Mouse (Mus musculus) neutrophil, adult 83 days (primary cell): ENCODE data around the gene Rabepk. TPM values are rescaled to one million over a fixed set of nuclear protein-coding genes. Genes with fewer than 3 reads are reported as not detected.

Experiments
- total RNA-seq, 2 experiments: library from RNA; stranded (reverse); gene quantifications; one replicate each; pipeline ENCODE4 v1.2.4; 2023

The Rabepk gene
- 10 to 100 TPM in 1 of 2 experiments, 1 to 10 TPM in 1; 8.3 to 11.7 TPM for total RNA-seq

GRCm38 (mm10) chr2:34799357-34800256 lies at the start of gene Rabepk:
Gene Rabepk, minus strand, starts transcription at chr2:34799912.

GRCm38 (mm10) chr2:34832766-34833457 lies 33.2 kb upstream of the Rabepk start, which contains the start of gene Gm34653:
Gene Gm34653, plus strand, starts transcription at chr2:34833007.

GRCm38 (mm10) chr2:34825827-34826459 lies 26.2 kb upstream of the Rabepk start, which contains the start of gene Fbxw2:
Gene Fbxw2, minus strand, starts transcription at chr2:34826311.

GRCm38 (mm10) chr2:34771368-34772226 lies 28.1 kb downstream of the Rabepk start, which contains the start of gene Hspa5:
Gene Hspa5, plus strand, starts transcription at chr2:34771970.

GRCm38 (mm10) chr2:34754551-34755358 lies 45.0 kb downstream of the Rabepk start, which contains the start of gene Gapvd1:
Gene Gapvd1, minus strand, starts transcription at chr2:34755232.

Other genes with a start within 250 kb of the Rabepk start
- gene Gapvd1, start 44.7 kb downstream of the Rabepk start, total RNA-seq: 10 to 100 TPM; 87.3 to 91.3 TPM
- gene Hspa5, start 27.9 kb downstream of the Rabepk start, total RNA-seq: 100 to 1,000 TPM; 731 to 950 TPM
- 10 to 100 TPM; 82.5 to 92.0 TPM for gene Fbxw2, start 26.4 kb upstream of the Rabepk start, total RNA-seq
- not detected for gene Gm34653, start 33.1 kb upstream of the Rabepk start, total RNA-seq
- not detected for gene Cutal, start 74.5 kb upstream of the Rabepk start, total RNA-seq
- 10 to 100 TPM; 20.9 to 24.5 TPM for gene Psmd5, start 75.1 kb upstream of the Rabepk start, total RNA-seq
- 10 to 100 TPM in 1 of 2 experiments, 1 to 10 TPM in 1; 9.1 to 13.4 TPM for gene Phf19, start 114.1 kb upstream of the Rabepk start, total RNA-seq
- 1 to 10 TPM; 3.0 to 3.3 TPM for gene Traf1, start 161.9 kb upstream of the Rabepk start, total RNA-seq